Mouse (Mus musculus) thymus, postnatal 14 days (tissue): ENCODE data around the gene Igfbp5.

Experiments
- DNase-seq: peaks from one replicate; pipeline ENCODE4 v3.0.0; 2021

Igfbp5 gene

DNA sequence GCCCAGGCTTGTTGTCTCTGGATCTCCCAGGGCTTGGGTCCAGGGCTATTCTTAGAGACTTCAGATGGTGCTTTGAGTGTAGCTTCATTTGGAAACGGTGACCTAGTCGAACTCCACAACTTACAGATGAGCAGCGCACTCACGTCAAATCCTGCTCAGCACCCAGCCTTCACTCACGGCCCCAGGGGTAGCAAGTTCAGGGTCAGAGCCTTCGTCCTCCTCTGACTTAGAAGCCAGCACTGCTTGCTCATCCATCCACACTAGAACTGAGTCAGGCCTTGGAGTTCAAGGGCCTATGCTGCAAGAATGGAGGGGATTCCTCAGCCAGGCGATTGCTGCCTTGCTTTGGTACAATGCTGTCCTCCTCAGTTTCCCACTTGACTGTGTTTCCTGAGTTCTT, 34.9 kb downstream of the Igfbp5 start:
- DNase-seq = no peak

DNA sequence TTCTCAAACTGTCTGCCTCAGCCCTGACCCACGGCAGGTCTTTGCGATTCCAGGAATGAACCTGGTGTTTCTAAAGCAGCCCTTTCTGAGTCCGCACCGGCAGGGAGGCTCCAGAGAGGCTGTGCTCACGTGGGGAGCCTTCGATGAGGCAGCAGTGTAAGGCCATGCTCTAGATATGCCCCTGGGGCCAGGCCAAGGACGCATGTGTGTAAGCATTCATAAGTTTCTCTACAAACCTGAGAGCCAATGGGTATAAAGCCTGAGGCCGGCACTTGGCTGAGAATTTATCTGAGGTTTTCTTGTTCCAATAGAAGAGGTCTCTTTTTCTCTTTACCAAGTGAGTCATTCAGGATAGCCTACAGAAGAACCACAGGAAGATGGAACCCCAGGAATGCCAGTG, 35.3 kb downstream of the Igfbp5 start:
- no peak for DNase-seq

DNA sequence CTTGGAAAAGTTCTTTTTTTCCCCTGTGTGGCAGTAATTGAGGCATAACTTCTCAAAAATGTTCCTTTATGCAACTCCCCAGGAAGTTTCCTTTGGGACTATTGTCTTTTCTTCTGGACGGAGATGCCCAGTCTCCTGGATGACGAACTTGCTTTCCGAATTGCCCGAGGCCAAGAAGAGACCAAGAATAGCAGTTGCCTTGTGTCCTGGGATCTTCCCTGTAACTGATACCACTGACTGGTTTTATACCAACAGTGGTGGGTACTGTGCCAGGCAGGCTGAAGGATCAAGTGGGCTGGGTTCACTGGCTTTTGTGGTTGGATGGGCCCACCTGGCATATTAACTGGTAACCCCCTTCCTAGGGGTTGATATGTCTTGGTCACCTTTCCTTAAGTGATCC, 41.1 kb downstream of the Igfbp5 start:
- DNase-seq = no peak

DNA sequence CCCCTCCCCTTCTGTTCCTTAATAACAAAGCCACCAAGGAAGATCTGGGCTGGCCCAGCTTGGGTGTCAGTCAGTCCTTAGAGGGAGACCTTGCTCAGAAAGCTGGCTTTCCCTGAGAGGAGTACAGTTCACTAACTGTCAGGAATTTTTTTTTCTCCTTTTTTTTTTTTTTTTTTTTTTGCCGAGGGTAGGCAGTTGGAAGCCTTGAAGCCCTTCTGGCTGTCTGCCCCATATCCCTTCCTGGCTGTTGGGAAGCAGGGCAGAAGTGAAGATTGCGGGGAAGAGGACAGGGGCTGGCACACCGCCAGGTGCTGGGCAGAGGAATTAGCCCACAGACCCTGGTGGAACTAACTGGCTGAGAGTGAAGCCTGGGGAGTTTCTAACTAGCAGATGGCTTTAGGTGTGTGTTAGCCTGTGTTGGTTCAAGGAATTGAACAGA, 42.0 kb downstream of the Igfbp5 start:
- DNase-seq = no peak

DNA sequence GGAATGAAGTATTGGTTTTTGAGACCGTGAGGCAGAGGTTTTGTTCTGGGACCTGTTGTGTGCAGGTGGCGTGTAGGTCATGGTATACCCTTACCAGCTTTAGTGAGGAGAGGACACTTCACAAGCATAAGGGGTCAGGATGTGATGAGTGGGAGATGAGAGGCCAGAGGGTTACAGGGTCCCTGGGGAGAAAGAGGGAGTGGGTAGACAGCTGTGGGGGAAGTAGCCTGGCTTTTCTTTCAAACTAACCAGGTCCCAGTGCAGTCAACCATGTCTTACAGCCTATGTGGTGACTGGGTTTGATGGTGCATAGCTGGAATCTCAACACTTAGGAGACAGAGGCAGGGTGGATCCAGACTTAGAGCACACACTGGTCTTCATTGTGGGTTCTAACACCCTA, 44.2 kb downstream of the Igfbp5 start:
- no peak for DNase-seq

DNA sequence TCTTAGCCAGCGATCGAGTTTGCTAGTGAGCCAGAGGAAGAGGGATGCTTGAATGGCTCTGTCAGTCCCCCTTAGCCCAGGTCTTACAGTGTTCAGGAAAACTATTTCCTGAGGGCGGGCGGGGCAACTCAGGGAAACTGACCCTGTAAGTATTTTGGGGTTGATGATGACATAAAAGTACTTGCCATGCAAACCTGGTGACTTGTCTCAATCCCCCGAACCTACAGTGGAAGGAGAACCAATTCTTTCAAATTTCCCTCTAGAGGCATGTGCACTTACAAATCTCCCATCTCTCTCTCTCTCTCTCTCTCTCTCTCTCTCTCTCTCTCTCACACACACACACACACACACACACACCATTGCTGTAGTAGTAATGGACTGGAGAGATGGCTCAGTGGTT, 45.8 kb downstream of the Igfbp5 start:
- no peak for DNase-seq

DNA sequence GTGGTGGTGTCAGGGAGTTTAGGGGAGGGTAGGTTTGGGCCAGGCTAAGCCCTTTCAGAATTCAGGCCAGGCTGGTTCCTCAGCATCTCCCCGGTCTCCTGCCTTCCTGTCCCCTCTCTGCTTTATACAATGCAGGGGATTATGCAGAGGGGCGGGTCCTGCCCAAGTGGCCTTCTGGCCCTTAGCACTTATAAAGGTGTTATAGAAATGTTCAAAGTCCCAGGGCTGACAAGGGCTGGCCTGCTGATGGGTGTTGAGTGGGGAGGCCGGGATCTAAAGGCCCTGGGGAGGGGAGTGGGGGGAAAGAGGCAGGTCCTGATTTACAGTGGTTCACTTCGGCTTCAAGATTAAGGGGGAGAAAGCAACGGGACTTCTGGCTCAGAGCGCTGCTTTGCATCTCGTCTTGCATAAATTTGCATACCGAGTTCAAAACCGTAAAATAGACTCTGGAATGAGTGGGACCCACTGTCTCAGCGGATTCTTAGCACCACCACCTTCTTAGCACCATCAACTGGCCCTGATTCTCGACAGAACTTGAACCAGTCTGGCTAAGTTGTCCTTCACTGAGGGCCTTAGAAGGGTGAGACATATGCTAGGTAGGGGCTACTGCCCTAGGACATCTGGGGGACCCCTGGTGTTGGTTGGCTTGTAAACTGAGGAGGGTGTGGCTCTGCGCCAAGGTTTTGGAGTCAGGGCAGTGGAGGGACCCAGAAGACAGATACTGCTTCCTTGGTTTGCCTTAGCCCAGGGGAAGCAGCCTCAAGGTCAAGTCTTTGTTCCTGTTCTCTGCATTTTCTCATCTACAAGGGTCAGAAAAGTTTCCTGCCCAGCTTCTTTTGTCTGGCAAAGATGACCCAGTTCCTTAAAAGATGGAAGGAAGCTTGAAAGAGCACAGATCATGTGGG, 47.0 kb downstream of the Igfbp5 start:
- no peak for DNase-seq

DNA sequence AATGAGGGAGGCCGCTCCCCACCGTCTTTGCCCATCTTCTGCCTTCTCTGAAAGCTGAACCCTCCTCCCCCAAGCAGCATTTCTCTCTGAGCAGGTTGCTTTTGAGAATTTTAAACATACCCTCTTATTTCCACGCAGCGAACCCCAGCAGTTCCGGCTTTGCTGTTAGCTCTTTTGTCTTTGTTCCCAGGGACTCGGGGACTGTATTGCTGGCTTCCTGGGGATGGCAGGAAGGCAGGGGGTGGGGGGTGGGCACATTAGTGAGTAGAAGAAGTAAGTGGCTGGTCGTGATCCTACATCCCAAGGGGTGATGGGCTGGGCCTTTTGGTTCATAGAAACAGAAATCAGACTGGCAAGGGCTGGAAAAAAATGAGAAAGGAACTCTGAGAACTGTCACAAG, 47.8 kb downstream of the Igfbp5 start:
- no peak for DNase-seq

DNA sequence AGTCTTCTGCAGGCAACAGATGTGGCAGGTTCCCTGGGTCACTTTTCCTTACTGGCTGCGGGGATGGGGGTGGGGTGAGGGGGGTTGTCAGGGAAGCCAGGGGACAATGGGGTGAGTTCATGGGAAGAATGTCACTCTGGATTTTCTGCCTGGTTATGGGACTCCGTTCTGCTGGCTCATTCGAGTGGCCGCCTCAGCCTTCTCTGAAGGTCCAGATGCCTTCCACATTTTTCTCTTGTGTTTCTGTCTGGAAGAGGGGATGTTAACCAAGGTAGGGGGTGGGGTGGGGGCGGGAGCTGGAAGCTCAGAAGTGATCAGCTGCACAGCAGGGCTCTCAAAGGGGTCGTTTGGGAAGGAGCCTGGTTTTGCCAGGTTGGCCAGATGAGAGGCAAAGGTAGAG, 48.2 kb downstream of the Igfbp5 start:
- no peak for DNase-seq

DNA sequence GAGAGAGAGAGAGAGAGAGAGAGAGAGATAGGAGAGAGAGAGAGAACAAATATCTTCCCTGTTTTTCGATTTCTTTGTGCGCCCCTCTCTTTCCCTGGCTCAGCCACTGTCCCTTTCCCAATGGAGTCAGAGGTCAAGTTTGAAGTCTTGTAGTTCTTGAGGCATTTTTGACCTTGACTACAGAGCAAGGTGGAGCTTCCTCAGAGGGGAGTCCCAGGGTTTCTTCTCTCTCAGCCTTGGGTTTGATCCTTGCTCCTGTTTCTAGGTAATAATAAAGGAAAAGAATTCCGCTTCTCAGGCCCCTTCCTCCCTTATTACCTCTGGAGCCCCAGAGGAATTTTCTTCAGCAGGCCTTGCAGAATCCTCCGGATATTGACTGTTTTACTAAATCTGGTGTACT, 48.8 kb downstream of the Igfbp5 start:
- no peak for DNase-seq

DNA sequence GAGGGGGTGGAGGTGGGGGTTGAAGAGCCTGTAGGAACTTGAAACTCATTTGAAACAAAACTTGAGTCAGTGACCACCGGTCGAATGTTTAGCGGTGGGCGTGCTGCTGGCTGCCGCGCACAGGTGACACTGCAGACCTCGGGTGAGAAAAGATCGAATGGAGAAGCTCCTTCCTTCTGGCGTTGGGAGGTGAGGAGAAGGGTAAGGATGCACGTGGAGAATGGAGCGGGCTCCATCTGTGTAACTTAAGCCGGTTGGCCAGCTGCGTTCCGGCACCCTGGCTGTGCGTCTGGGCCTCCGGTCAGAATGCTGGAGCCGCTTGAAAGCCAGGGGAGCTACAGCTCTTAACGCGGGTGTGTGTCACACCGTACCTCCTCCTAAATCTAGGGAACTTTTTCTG, 49.4 kb downstream of the Igfbp5 start:
- no peak for DNase-seq

DNA sequence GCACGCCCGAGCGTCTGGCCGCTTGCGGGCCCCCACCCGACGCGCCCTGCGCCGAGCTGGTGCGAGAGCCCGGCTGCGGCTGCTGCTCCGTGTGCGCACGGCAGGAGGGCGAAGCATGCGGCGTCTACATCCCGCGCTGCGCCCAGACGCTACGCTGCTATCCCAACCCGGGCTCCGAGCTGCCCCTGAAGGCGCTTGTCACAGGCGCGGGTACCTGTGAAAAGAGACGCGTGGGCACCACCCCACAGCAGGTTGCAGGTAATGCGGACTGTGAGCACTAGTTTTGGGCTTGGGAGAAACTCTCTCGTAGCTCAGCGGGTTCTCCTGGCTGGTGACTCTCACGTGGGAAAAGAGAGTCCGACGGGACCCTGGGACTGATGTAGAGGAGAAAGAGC, 50.0 kb downstream of the Igfbp5 start:
- no peak for DNase-seq

DNA sequence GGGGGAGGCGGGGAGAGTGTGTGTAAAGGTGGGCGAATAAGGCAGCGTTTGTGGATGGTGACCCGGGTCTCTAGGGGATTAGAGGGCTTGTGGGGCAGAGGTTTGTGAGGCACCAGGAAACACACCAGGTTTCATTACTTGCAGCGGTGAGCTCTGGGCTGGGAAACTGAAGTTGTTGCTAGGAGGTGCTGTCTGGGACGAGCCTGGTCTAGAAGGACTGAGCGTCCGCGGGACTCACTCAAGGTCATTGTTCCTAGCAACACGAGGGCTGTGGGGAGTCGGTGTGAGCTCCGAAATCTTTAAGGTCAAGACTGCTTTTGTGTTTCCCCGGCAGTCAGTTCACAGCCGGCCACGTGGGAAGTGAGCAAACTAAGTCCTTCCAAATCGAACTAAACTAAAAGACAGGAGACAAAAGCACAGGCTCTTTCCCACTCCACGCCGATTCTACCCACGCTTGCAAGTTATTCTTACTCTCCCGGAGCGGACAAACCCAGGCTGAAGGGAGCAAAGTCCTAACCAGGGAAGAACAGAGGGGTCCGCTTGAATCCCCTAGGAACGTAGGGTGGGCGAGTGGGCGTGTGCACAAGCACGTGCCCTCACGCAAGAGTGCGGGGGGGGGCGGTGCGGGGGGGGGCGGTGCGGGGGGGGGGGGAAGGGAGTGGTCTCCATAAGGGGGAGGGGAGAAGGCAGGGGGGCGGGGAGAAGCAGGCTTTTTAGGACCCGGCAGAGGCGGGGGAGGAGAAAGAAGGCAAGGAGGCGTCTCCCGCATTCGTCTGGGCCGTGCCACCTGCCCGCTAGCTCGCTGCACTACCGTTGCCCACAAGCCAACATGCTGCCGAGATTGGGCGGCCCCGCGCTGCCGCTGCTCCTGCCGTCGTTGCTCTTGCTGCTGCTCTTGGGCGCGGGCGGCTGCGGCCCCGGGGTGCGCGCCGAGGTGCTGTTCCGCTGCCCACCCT, 50.7 kb downstream of the Igfbp5 start, which contains the start of gene Igfbp2:
Gene Igfbp2 (plus strand): TSS at position 753 of the 956 bp plus-strand sequence.
- no peak for DNase-seq

DNA sequence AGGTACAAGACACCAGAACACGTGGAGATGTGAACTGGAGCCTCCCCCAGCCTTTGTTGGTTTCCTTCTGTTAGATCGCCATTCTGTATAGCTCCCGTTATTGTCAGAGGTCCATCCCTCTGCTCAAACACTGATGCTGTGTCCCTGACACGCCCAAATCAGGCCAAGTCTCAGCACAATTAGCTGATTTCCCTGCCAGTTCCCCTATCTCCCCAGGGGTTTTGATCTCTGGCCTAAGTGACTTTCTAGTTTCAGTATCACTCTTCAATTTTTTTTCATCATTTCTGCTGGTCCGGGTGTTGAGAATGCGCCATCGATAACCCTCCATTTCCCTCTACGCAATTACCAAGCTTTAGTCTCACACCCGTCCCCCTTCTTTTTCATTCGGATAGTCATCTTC, 51.8 kb downstream of the Igfbp5 start:
- no peak for DNase-seq

DNA sequence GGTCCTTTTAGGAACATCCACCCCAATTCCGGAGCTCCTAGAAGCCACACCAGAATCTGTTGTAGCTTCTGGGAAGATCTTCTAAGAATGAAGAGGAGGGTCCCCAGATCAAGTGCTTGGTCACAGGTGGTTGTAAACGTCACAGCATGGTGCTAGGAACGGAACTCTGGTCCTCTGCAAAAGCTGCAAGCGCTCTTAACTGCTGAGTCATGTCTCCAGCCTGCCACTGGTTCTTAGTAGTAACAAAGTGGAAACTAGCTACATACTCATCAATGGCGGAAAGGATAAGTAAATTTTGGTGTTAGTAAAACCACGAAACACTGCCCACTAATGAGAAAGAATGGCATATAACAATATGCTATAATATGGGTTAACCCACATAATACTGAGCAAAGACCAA, 54.7 kb downstream of the Igfbp5 start:
- DNase-seq = no peak

DNA sequence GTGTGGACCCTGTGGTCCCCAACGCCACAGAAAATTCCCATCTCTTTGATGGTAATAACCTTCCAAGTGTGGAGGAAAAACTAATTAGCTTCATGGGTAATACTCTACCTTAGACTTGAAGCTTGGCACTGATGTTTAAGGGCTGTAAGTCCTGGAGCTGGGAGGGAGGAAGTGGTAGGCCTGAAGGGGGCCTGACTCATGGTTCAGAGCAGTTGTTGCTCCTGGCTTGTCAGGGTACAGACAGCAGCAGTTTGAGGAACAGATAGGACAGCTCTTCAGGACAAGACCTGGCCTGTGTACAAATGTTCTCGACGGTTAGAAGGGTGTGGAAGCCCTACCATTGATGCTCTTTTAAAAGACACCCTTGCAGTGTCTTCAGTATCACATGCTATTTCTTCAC, 59.1 kb downstream of the Igfbp5 start:
- no peak for DNase-seq

DNA sequence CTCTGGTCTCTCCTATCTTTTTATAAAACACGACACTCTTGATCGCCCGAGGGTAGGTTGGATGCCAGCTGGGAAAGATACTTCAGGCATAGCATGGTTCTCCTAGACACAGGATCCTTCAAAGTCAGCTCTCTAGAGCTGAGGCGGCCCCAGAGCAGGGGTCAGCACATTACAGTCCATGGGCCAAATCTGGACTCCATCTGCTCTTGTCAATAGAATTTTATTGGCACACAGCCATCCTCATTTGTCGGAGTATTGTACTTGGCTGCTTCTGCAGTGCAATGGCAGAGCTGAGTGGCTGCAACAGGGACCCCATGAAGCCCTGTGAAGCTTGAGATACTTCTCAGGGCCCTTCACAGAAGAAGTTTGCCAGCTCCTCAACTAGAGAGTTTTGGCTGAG, 59.5 kb downstream of the Igfbp5 start:
- no peak for DNase-seq

DNA sequence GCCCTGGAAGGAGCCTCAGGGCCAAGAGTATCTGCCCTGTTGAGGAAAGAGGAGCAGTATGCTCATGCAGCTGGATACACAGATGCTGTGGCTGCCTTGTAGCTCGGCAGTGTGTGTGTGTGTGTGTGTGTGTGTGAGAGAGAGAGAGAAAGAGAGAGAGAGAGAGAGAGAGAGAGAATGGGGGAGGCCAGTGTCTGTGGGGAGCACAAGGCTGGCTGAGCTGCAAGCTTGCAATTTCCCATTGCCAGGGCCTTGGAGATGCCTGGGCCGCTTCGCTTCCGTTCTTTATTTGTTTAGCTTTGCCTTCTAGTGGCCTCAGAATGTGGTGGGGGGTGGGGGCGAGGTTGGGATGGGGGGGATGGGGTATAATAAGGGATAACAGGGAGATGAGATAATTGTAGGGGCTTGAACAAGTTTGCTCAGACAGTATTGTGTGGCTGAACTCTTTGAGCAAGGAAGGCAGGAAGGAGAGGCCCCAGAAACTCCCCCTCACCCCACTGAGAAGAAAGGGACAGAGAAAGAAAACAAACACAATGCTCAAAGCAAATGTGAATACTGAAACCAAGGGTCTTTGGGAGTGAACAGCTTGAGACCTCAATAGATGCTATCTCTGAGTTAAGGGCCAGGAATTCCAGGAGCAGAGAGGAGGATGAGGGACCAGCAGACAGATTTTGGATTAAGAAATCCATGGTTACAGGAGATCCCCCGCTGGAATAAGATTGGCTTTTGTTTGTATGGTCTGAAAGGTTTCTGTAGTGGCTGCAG, 60.9 kb downstream of the Igfbp5 start:
- no peak for DNase-seq

DNA sequence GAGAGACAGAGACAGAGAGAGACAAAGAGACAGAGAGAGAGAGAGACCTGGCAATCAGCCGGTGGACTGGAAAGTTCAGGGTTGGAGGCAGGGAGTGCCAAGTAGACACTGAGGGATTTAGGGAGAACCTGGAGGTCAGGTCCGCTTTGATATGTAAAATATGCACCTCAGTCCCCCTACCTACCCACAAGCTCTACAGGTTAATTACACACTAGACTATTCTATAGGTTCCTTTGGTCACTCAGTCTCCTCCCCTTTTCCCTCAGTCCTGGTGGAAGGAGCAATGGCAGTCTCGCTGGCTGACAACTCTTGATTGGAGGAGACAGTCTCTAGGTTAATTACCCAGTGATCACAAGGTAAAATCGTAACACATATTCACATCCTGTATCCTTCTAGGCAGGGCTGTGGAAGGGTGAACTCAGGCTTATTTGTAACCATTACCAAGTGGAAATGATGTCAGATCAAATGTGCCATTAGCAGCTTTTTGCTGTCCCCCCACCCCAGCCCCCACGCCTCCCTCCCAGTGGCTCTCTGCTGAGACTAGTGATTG, 61.5 kb downstream of the Igfbp5 start:
- DNase-seq = no peak

DNA sequence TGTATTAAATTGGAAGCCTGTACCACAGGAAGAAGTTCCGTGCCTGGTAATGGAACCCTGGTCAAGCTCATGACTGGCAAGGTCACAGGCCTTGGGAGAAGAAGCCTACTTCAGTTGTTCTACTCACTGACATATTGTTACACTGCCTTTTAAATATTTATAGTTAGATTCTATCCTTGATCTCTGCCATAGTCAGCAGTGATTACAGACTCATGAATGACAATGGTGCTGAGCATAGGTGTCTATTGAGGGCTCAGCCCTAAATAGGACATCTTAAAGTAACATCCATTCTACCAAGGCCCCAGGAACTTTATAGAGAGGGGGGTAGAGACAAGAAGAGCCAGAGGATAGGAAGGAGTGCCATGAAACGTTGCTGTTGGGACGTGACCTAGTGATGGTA, 63.6 kb downstream of the Igfbp5 start:
- no peak for DNase-seq

DNA sequence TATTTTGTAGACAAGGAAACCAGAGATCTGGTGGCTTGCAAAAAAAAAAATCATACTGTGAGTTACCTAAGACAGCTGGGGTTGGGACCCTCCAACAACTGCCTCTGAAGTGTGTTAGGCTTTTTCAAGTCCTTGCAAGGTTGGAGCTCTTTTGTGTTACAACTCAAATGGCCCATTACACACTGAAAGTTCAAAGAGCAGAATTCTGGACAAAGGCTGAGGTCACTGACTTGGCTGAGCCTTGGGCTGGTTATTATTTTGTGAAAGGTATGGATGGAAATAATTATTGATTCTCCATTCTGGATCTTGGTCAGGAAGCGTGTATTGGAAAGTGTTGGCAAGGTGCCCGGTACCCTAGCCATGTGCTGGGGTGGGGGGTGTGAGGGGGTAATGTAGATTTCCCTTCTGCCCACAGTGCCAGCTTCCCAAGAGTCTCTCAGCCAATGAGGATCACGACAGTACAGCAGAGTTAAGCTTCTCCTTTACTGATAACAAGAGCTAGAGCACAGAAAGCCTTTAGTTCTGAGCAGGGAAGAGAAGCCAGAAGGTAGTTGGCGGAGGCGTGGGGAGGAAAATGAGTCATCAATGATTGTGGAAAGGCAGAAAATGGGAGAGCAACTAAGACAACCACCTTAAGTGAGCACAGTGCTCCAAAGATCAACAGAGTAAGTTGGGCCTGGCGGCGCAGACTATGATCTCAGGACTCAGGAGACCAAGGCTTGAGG, 64.6 kb downstream of the Igfbp5 start:
- DNase-seq = no peak

DNA sequence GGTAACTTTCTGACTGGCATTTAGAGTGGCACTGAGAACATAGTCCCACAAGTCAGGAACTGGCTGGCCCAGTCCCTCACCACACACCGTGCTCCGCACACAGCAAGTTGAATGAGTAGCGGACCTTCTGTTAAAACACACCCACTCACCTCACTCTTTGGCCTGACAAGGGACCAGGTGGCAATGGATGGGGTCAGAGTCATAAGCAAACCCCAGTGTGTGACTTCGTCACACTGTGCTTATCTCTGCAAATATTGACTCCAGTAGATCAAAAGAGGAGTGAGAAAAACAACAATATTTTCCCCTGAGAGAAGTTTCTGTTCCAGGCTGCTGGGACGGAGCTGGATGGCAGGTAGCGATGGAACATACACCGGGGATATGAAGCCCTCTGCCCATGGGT, 65.4 kb downstream of the Igfbp5 start:
- DNase-seq = no peak
